Mouse (Mus musculus): Measurements from ENCODE around the gene Olfr112. TPM values are rescaled to one million over a fixed set of nuclear protein-coding genes. Genes with fewer than 3 reads are reported as not detected.
"Not testable (repeated sequence)": the region's sequence is repeated elsewhere in the genome, so short reads cannot be mapped to it uniquely, and the experiment has no call there.

The Olfr112 gene
- polyA plus RNA-seq (2014; fragmentation: Nextera tagmentation; extraction: Ambion mirVana), result not detected in 2 replicates

DNA sequence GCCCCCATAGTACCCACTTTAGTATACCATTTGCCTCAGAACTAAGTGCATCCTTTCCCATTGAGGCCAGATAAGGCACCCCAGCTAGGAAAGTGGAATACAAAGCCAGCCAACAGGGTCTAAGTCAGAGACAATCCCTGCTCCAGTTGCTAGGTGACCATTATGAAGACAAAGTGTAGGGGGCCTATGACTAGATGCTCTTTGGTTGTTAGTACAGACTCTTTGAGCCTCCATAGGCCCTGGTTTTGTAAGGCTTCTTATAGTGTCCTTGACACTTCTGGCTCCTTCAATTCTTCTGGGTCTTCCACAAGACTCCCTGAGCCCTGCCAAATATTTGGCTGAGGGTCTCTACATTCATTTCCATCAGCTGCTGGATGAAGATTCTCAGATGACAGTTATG is at the start of gene Olfr112:
Gene Olfr112 (minus strand): TSS at position 101 of the 400 bp plus-strand sequence.
- H3K9ac ChIP-seq (ENCODE audit: low read depth, low read length), result no peak within 1 kb of the TSS
- H3K36me3 ChIP-seq (ENCODE audit: control insufficient read depth, insufficient read depth, low read length), result no peaks in the 10 kb centered on the region
- ATAC-seq (ENCODE audit: low FRiP score, low TSS enrichment), result no peak
- H3K27ac ChIP-seq (ENCODE audit: low read depth, low read length), result no peak within 1 kb of the TSS
- H3K4me1 ChIP-seq (ENCODE audit: control insufficient read depth, insufficient read depth, low read length), result no peaks in the 10 kb centered on the region
- H3K4me2 ChIP-seq (replicated peaks; ENCODE audit: low read depth, low read length), result no peak within 1 kb of the TSS
- H3K9me3 ChIP-seq (ENCODE audit: control insufficient read depth, low read length), result no peaks in the 10 kb centered on the region
- no peak within 1 kb of the TSS for H3K4me3 ChIP-seq (ENCODE audit: low read length)
- H3K27me3 ChIP-seq (ENCODE audit: control insufficient read depth, insufficient read depth, low read length), result no peaks in the 10 kb centered on the region

DNA sequence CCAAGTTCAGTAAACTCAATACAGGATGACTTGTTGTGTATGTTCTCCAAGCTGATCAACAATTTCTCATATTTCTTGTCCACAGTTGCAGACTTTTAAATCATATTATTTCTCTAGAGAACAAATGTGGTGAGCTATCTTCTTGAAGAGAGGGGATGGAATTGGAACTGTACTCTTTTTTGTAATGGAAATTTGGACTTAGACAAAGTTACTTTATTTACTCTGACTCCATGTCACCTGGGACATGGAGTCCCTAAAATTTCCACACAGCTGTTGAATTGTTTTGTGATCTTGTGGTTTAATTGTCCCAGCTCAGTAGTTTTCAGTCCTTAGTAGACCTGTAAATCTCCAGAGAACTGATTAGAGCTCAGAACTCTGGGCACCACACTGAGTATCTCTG is 23.4 kb upstream of the Olfr112 start, which contains the start of gene Olfr114:
Gene Olfr114 (minus strand): TSS at position 101 of the 400 bp plus-strand sequence.
- Histone ChIP-seq H3K27me3 (ENCODE audit: control insufficient read depth, insufficient read depth, low read length) (no peaks in the 10 kb centered on the region), H3K36me3 (ENCODE audit: control insufficient read depth, insufficient read depth, low read length) (no peaks in the 10 kb centered on the region), H3K27ac (ENCODE audit: low read depth, low read length) (no peak within 1 kb of the TSS), H3K4me3 (ENCODE audit: low read length) (no peak within 1 kb of the TSS), H3K9ac (ENCODE audit: low read depth, low read length) (no peak within 1 kb of the TSS), H3K4me1 (ENCODE audit: control insufficient read depth, insufficient read depth, low read length) (no peaks in the 10 kb centered on the region), H3K9me3 (ENCODE audit: control insufficient read depth, low read length) (no peaks in the 10 kb centered on the region), H3K4me2 (replicated peaks; ENCODE audit: low read depth, low read length) (no peak within 1 kb of the TSS)
- ATAC-seq (ENCODE audit: low FRiP score, low TSS enrichment), result no peak

DNA sequence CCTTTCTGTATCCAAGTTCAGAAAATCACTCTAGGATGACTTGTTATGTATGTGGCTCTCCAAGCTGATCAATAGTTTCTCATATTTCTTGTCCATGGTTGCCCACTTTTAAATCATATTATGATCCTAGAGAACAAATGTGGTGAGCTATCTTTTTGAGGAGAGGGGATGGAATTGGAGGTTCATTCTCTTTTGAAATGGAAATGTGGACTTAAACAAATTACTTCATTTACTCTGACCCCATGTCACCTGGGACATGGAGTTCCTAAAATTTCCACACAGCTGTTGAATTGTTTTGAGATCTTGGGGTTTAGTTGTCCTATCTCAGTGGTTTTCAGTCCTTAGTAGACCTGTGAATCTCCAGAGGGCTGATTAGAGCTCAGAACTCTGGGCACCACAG is 8.3 kb upstream of the Olfr112 start, which contains the start of gene Olfr113:
Gene Olfr113 (minus strand): TSS at position 101 of the 400 bp plus-strand sequence.
- H3K27me3 ChIP-seq (ENCODE audit: control insufficient read depth, insufficient read depth, low read length), result no peaks in the 10 kb centered on the region
- no peak within 1 kb of the TSS for H3K9ac ChIP-seq (ENCODE audit: low read depth, low read length)
- H3K9me3 ChIP-seq (ENCODE audit: control insufficient read depth, low read length), result no peaks in the 10 kb centered on the region
- H3K27ac ChIP-seq (ENCODE audit: low read depth, low read length), result no peak within 1 kb of the TSS
- no peak for ATAC-seq (ENCODE audit: low FRiP score, low TSS enrichment)
- H3K4me1 ChIP-seq (ENCODE audit: control insufficient read depth, insufficient read depth, low read length), result no peaks in the 10 kb centered on the region
- no peak within 1 kb of the TSS for H3K4me2 ChIP-seq (replicated peaks; ENCODE audit: low read depth, low read length)
- H3K36me3 ChIP-seq (ENCODE audit: control insufficient read depth, insufficient read depth, low read length), result no peaks in the 10 kb centered on the region
- H3K4me3 ChIP-seq (ENCODE audit: low read length), result no peak within 1 kb of the TSS

- Histone ChIP-seq H3K9me3 (ENCODE audit: control insufficient read depth, low read length) (no peaks in the 10 kb centered on the region), H3K27me3 (ENCODE audit: control insufficient read depth, insufficient read depth, low read length) (no peaks in the 10 kb centered on the region), H3K9ac (ENCODE audit: low read depth, low read length) (no peak overlapping the region), H3K4me2 (replicated peaks; ENCODE audit: low read depth, low read length) (no peak overlapping the region), H3K27ac (ENCODE audit: low read depth, low read length) (no peak overlapping the region), H3K36me3 (ENCODE audit: control insufficient read depth, insufficient read depth, low read length) (no peaks in the 10 kb centered on the region), H3K4me3 (ENCODE audit: low read length) (no peak overlapping the region), H3K4me1 (ENCODE audit: control insufficient read depth, insufficient read depth, low read length) (no peaks in the 10 kb centered on the region)
- 64% methylated on average over 1 of the region's 1 CpGs for WGBS
- no peak for ATAC-seq (ENCODE audit: low FRiP score, low TSS enrichment)
Measured at GRCm38 (mm10) chr17:37558913-37559615, 10.2 kb downstream of the Olfr112 start.

- 72% methylated on average over 3 of the region's 3 CpGs for WGBS
- no peak for ATAC-seq (ENCODE audit: low FRiP score, low TSS enrichment)
- H3K27me3 ChIP-seq (ENCODE audit: control insufficient read depth, insufficient read depth, low read length), result no peaks in the 10 kb centered on the region
- H3K9ac ChIP-seq (ENCODE audit: low read depth, low read length), result no peak overlapping the region
- H3K4me3 ChIP-seq (ENCODE audit: low read length), result no peak overlapping the region
- H3K4me2 ChIP-seq (replicated peaks; ENCODE audit: low read depth, low read length), result no peak overlapping the region
- no peaks in the 10 kb centered on the region for H3K4me1 ChIP-seq (ENCODE audit: control insufficient read depth, insufficient read depth, low read length)
- no peak overlapping the region for H3K27ac ChIP-seq (ENCODE audit: low read depth, low read length)
- H3K9me3 ChIP-seq (ENCODE audit: control insufficient read depth, low read length), result no peaks in the 10 kb centered on the region
- no peaks in the 10 kb centered on the region for H3K36me3 ChIP-seq (ENCODE audit: control insufficient read depth, insufficient read depth, low read length)
Measured at GRCm38 (mm10) chr17:37543800-37544435, 25.3 kb downstream of the Olfr112 start.

DNA sequence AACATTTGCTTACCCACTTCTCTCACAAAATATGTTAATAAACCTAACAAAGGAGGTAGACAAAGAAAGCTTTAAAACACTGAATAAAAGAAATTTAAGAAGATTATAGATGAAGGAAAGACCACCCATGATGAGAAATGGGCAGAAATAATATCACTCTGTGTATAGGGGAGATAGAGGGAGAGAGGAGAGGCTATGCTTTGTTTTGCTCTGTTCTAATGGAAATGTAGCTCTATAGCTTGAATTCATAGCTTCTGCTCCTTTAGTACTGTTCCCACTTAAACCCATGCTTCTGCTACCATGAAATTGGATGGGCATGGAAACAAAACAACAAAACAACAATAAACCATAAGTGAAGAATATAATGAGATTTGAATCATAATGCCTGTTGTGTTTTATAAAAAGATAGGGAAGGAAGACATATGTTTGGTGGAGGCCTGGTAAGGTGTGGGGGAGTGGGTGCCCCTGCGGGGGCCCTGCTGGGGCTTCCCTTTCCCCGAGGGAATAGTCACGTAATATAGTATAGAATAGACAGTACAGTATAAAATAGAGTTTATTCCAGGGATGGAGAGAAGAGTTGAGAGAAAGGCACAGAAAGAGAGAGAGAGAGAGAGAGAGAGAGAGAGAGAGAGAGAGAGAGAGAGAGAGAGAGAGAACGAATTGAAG is 27.7 kb downstream of the Olfr112 start:
- Histone ChIP-seq H3K4me3 (ENCODE audit: low read length) (no peak overlapping the region), H3K9me3 (ENCODE audit: control insufficient read depth, low read length) (no peaks in the 10 kb centered on the region), H3K36me3 (ENCODE audit: control insufficient read depth, insufficient read depth, low read length) (no peaks in the 10 kb centered on the region), H3K27me3 (ENCODE audit: control insufficient read depth, insufficient read depth, low read length) (no peaks in the 10 kb centered on the region), H3K4me1 (ENCODE audit: control insufficient read depth, insufficient read depth, low read length) (no peaks in the 10 kb centered on the region), H3K9ac (ENCODE audit: low read depth, low read length) (no peak overlapping the region), H3K4me2 (replicated peaks; ENCODE audit: low read depth, low read length) (no peak overlapping the region), H3K27ac (ENCODE audit: low read depth, low read length) (no peak overlapping the region)
- WGBS, result 87% methylated on average over 4 of the region's 4 CpGs
- no peak for ATAC-seq (ENCODE audit: low FRiP score, low TSS enrichment)

DNA sequence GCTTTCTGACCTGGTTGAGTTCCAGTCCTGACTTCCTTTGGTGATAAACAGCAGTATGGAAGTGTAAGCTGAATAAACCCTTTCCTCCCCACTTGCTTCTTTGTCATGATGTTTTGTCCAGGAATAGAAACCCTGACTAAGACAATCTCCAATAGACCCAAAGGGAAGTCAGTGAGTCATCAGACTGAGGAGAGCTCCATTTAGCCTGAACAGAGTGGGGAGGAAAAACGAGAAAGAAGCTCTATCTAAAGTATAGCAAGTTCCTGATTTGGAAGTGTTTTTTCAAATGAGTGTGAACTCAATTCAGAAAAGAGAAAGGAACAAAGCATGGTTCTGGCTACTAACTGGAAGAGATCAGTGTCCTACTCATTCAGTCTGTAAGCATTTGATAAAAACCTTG is 30.8 kb downstream of the Olfr112 start:
- H3K4me1 ChIP-seq (ENCODE audit: control insufficient read depth, insufficient read depth, low read length); H3K36me3 ChIP-seq (ENCODE audit: control insufficient read depth, insufficient read depth, low read length); H3K4me2 ChIP-seq (replicated peaks; ENCODE audit: low read depth, low read length); H3K9me3 ChIP-seq (ENCODE audit: control insufficient read depth, low read length); H3K27ac ChIP-seq (ENCODE audit: low read depth, low read length); H3K9ac ChIP-seq (ENCODE audit: low read depth, low read length); ATAC-seq (ENCODE audit: low FRiP score, low TSS enrichment); H3K27me3 ChIP-seq (ENCODE audit: control insufficient read depth, insufficient read depth, low read length); H3K4me3 ChIP-seq (ENCODE audit: low read length): not testable (repeated sequence)
- WGBS, result 72% methylated on average over 1 of the region's 1 CpGs

GRCm38 (mm10) chr17:37535173-37535572 is 34.1 kb downstream of the Olfr112 start:
- Histone ChIP-seq H3K27ac (ENCODE audit: low read depth, low read length) (no peak overlapping the region), H3K9ac (ENCODE audit: low read depth, low read length) (no peak overlapping the region), H3K36me3 (ENCODE audit: control insufficient read depth, insufficient read depth, low read length) (no peaks in the 10 kb centered on the region), H3K4me2 (replicated peaks; ENCODE audit: low read depth, low read length) (no peak overlapping the region), H3K4me1 (ENCODE audit: control insufficient read depth, insufficient read depth, low read length) (no peaks in the 10 kb centered on the region), H3K27me3 (ENCODE audit: control insufficient read depth, insufficient read depth, low read length) (no peaks in the 10 kb centered on the region), H3K9me3 (ENCODE audit: control insufficient read depth, low read length) (no peaks in the 10 kb centered on the region), H3K4me3 (ENCODE audit: low read length) (no peak overlapping the region)
- no peak for ATAC-seq (ENCODE audit: low FRiP score, low TSS enrichment)

GRCm38 (mm10) chr17:37525427-37525826 is 43.8 kb downstream of the Olfr112 start:
- not testable (repeated sequence) for H3K27me3 ChIP-seq (ENCODE audit: control insufficient read depth, insufficient read depth, low read length); H3K9me3 ChIP-seq (ENCODE audit: control insufficient read depth, low read length); H3K27ac ChIP-seq (ENCODE audit: low read depth, low read length); H3K9ac ChIP-seq (ENCODE audit: low read depth, low read length); ATAC-seq (ENCODE audit: low FRiP score, low TSS enrichment); H3K4me2 ChIP-seq (replicated peaks; ENCODE audit: low read depth, low read length); H3K4me3 ChIP-seq (ENCODE audit: low read length); H3K4me1 ChIP-seq (ENCODE audit: control insufficient read depth, insufficient read depth, low read length); H3K36me3 ChIP-seq (ENCODE audit: control insufficient read depth, insufficient read depth, low read length)
- 75% methylated on average over 1 of the region's 1 CpGs for WGBS
